Mouse (Mus musculus) liver, embryonic 11.5 days (tissue): Measurements from ENCODE around the gene Fzr1. TPM values are rescaled to one million over a fixed set of nuclear protein-coding genes. Genes with fewer than 3 reads are reported as not detected.
A peak's percentile ranks its signal among the peaks of the same experiment; 100 is the strongest.

ENCODE experiments used
- ATAC-seq: fragments of 200-750 bp; cut with Nextera tagmentation; replicated peaks from 2 replicates; pipeline ENCODE4 v1.8.0; 2017; ENCODE audit warnings: moderate number of reproducible peaks, mild to moderate bottlenecking, moderate TSS enrichment, moderate library complexity; ENCODE audit not compliant: low FRiP score
- DNase-seq: peaks from one replicate; pipeline ENCODE4 v3.0.0-alpha.2; 2017; ENCODE audit warnings: low spot score
- H3K27ac ChIP-seq: fragments of 300-500 bp; sonication (generic); 2 replicates; pipeline ENCODE4 v1.5.1; 2014; ENCODE audit warnings: mild to moderate bottlenecking, low read depth, low read length, control low read depth
- H3K27me3 ChIP-seq: fragments of 300-500 bp; sonication (generic); replicated peaks from 2 replicates; pipeline ENCODE4 v1.6.1; 2014; ENCODE audit warnings: low read length, mixed read lengths; ENCODE audit not compliant: control insufficient read depth, insufficient read depth
- H3K36me3 ChIP-seq: fragments of 300-500 bp; sonication (generic); 2 replicates; pipeline ENCODE4 v1.6.1; 2014; ENCODE audit warnings: mild to moderate bottlenecking, low read length, moderate library complexity, mixed read lengths; ENCODE audit not compliant: control insufficient read depth, insufficient read depth
- H3K4me1 ChIP-seq: fragments of 300-500 bp; sonication (generic); replicated peaks from 2 replicates; pipeline ENCODE4 v1.6.1; 2014; ENCODE audit warnings: low read length, mixed read lengths; ENCODE audit not compliant: control insufficient read depth, insufficient read depth
- H3K4me2 ChIP-seq: fragments of 300-500 bp; sonication (generic); 2 replicates; pipeline ENCODE4 v1.6.1; 2014; ENCODE audit warnings: mild to moderate bottlenecking, control low read depth, moderate library complexity
- H3K4me3 ChIP-seq: fragments of 300-500 bp; sonication (generic); 2 replicates; pipeline ENCODE4 v1.5.1; 2014; ENCODE audit warnings: low read depth, low read length, control low read depth
- H3K9ac ChIP-seq: fragments of 300-500 bp; sonication (generic); 2 replicates; pipeline ENCODE4 v1.6.1; 2014; ENCODE audit warnings: low read depth, low read length, control low read depth
- H3K9me3 ChIP-seq: fragments of 300-500 bp; sonication (generic); 2 replicates; pipeline ENCODE4 v1.6.1; 2016; ENCODE audit warnings: low read length, inconsistent platforms, mixed read lengths; ENCODE audit not compliant: control insufficient read depth
- WGBS: fragments of 180-500 bp; shearing (Covaris S2); extraction: QIAGEN DNeasy Blood & Tissue Kit; methylation state at CpG from one replicate; pipeline ENCODE4 v1.1.7; 2014; 5-methylcytosine and 5-hydroxymethylcytosine counted together
- polyA plus RNA-seq: library from polyadenylated mRNA; unstranded; fragments of >200 nt; fragmentation: Nextera tagmentation; extraction: Ambion mirVana; gene quantifications from 2 replicates; pipeline ENCODE4 v1.2.1, GENCODE M21; 2014

Fzr1 gene
- polyA plus RNA-seq, 1 experiment from 2014 or later, result 74.0 TPM

DNA sequence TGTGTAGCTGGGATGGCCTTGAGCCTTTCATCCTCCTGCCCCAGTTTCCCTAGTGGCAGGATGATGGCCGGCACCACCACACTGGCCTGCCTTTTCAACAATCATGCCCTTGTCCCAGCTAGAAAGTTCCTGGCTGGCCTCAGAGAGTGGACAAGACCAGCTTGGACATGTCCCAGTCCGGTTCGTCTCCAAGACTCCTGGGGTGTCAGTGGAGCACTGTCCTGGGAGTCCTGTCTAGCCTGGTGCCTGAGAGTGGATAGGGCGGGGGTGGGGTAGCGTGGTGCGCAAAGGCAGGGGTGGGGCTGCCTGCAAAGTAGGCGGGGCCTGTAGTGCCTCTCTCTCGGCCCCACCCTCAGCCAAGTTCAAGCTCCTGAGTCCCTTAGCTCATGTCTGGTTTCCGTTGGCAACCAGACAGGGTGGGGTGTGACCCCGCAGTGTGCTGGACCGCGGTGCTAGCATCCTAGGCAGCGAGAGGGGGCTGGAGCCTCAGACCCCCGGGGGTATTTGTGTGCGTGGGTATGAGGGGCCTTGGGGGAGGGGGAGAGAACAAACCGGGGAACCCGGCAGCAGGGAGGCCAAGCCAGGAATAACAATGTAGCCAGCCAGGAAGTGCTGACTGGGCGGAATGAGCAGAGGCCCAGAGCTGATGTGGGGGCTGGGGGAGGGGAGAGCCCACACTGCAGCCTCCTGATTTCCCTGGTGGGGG, 23.4 kb upstream of the Fzr1 start:
- peak overlapping the region; percentile 48 for H3K4me2 ChIP-seq
- no peaks in the 10 kb centered on the region for H3K9me3 ChIP-seq
- peaks cover 9% of the 10 kb centered on the region; the same call in 1 of the 2 replicates for H3K36me3 ChIP-seq
- H3K9ac ChIP-seq, result peak overlapping the region; percentile 6; the same call in 1 of the 2 replicates
- ATAC-seq (peak; percentile 79), DNase-seq (peak; percentile 76)
- H3K27ac ChIP-seq, result peak overlapping the region; percentile 60
- peaks cover 10% of the 10 kb centered on the region for H3K27me3 ChIP-seq
- H3K4me1 ChIP-seq, result peaks cover 39% of the 10 kb centered on the region
- peak overlapping the region; percentile 17; the same call in 1 of the 2 replicates for H3K4me3 ChIP-seq
- 6% methylated on average over 18 of the region's 18 CpGs for WGBS

DNA sequence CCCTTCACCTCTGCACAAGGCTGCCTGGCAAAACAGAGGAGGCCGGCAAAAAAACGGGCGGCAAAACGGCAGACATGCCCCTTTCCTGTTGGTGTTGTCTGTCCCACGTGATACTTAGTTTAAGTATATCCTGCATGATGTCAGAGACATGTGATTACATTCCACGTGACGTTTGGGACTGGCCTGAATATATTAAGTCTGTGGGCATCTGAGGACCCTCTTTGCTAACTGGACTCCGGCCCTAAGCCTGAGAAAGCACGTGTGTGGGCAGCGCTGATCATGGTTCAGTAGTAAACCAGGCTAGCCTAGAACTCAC, 22.8 kb upstream of the Fzr1 start:
- peak overlapping the region; percentile 60; the same call in 1 of the 2 replicates for H3K27ac ChIP-seq
- ATAC-seq, result no peak
- peaks cover 9% of the 10 kb centered on the region; the same call in 1 of the 2 replicates for H3K36me3 ChIP-seq
- H3K27me3 ChIP-seq, result peaks cover 5% of the 10 kb centered on the region
- H3K9me3 ChIP-seq, result no peaks in the 10 kb centered on the region
- peak overlapping the region; percentile 48; the same call in 1 of the 2 replicates for H3K4me2 ChIP-seq
- peak overlapping the region; percentile 6; the same call in 1 of the 2 replicates for H3K9ac ChIP-seq
- H3K4me1 ChIP-seq, result peaks cover 34% of the 10 kb centered on the region
- WGBS, result 33% methylated on average over 10 of the region's 10 CpGs
- no peak overlapping the region; the same call in 1 of the 2 replicates for H3K4me3 ChIP-seq
- no peak for DNase-seq

DNA sequence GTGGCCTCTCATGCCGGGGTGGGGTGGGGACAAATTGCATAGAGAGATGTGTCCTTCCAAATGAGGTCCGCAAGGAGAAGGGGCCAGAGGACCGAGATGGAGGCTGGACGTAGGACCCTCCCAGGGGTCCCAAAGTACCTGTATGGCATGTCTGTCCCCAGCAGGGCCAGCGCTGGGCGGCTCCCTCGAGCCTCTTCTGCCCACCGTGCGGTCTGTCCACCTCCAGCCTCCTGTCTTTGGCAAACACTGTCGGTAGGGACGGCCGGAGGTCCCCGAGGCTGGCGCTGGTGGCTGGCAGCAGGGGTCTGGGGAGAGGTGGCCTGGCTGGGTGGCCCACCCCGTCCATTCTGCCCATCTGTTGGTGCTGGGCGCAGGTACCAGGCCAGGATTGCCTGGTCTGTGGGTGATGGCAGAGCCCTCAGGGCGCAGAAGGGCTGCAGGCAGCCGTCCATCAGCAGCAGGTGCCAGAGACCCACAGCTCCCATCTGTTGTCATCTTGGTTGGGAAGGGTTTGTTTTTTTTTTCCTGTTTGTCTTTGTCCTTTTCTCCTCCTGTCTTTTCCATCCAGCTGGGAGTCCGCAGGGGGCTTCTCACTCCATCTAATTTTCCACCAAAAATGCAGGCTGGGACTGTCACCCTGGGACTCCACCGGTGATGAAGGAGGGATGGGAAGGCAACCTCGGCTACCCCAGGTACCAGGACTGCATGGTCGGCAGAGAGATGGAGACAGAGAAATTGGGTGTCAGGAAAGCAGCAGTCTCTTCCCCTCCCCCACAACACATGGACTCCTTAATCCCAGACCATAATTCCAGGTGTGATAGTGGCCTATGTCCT, 22.3 kb upstream of the Fzr1 start:
- DNase-seq (no peak), ATAC-seq (no peak)
- 61% methylated on average over 22 of the region's 22 CpGs for WGBS
- Histone ChIP-seq H3K4me2 (0 out of 2 replicates have a peak overlapping the region, but pooled peaks have one; percentile 4), H3K27me3 (peaks cover 3% of the 10 kb centered on the region; the same call in 1 of the 2 replicates), H3K27ac (no peak overlapping the region), H3K36me3 (peaks cover 9% of the 10 kb centered on the region; the same call in 1 of the 2 replicates), H3K4me1 (peaks cover 31% of the 10 kb centered on the region), H3K9me3 (no peaks in the 10 kb centered on the region), H3K9ac (no peak overlapping the region), H3K4me3 (no peak overlapping the region)

DNA sequence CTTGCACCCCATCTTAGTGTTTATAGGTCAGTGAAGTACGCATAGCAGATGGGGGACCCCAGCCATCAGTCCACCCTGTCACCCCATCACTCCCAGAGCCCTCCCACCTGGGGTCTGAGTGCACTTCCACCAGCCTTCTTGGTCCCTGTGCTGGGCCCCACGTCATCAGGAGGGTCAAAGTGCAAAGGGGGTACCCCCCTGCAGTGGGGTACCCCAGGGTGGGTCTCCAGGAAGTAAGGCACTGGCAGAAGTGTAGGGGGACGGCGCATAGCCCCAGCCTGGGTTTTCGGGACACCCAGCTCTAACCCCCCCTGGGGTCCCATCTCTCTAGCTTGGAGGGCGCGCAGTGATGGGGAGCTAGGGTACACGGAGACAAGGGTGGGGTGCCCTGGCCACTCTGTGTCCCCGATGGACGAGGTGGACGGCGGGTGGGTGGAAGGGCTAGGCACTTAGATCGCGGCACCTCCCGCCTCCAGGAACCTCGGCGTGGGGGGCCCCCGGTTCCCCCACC, 21.5 kb upstream of the Fzr1 start:
- H3K4me3 ChIP-seq, result no peak overlapping the region
- peaks cover 28% of the 10 kb centered on the region for H3K4me1 ChIP-seq
- H3K4me2 ChIP-seq, result no peak overlapping the region
- H3K36me3 ChIP-seq, result peaks cover 9% of the 10 kb centered on the region; the same call in 1 of the 2 replicates
- WGBS, result 78% methylated on average over 18 of the region's 18 CpGs
- H3K27me3 ChIP-seq, result peaks cover 3% of the 10 kb centered on the region; the same call in 1 of the 2 replicates
- no peak overlapping the region for H3K27ac ChIP-seq
- DNase-seq (no peak), ATAC-seq (no peak)
- no peak overlapping the region for H3K9ac ChIP-seq
- no peaks in the 10 kb centered on the region for H3K9me3 ChIP-seq

DNA sequence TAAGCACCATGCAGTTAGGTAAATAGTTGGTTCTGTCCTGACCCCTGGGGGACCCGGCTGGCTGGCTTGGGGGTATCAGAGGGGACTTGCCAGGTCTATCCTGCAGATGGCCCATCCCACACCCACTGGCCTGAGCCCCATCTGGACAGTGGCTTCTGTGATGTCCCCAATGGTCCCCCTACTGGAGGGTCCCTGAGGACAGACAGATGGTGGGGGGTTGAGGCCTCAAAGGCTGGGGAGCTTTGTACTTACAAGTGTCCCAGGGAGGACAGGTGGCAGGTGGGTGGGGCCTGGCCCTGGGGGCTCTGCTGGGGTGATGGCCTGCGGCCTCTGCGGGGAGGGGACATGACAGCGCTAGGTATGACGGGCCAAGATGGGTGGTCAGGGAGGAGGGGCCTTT, 21.0 kb upstream of the Fzr1 start:
- Histone ChIP-seq H3K27me3 (peaks cover 3% of the 10 kb centered on the region; the same call in 1 of the 2 replicates), H3K27ac (no peak overlapping the region), H3K4me2 (no peak overlapping the region), H3K9ac (no peak overlapping the region), H3K9me3 (no peaks in the 10 kb centered on the region), H3K36me3 (peaks cover 9% of the 10 kb centered on the region; the same call in 1 of the 2 replicates), H3K4me1 (peaks cover 28% of the 10 kb centered on the region), H3K4me3 (no peak overlapping the region)
- 66% methylated on average over 5 of the region's 5 CpGs for WGBS
- ATAC-seq (no peak), DNase-seq (no peak)

DNA sequence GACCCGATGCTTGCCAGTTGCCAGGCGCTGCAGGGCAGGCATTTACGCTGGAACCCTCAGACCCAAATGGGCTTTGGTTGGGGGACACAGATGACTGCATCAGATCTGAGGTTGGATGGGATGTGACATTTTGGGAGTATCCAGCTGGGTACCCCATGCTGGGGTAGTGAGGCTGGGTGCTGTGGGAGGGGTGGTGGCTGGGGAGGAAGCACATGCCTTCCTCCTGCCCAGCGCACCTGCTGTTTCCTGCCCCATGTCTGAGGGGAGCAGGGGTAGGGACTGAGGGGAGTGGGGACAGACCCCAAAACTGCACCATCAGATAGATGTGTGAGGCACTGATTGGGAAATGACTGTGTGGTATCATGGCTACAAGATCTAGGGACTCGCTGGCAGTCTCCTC, 18.4 kb upstream of the Fzr1 start:
- H3K9ac ChIP-seq, result no peak overlapping the region
- WGBS, result 79% methylated on average over 5 of the region's 5 CpGs
- H3K4me1 ChIP-seq, result peaks cover 23% of the 10 kb centered on the region
- H3K36me3 ChIP-seq, result peaks cover 9% of the 10 kb centered on the region; the same call in 1 of the 2 replicates
- ATAC-seq (no peak), DNase-seq (no peak)
- no peak overlapping the region for H3K4me2 ChIP-seq
- H3K27ac ChIP-seq, result no peak overlapping the region
- H3K9me3 ChIP-seq, result no peaks in the 10 kb centered on the region
- H3K27me3 ChIP-seq, result peaks cover 3% of the 10 kb centered on the region; the same call in 1 of the 2 replicates
- H3K4me3 ChIP-seq, result no peak overlapping the region

DNA sequence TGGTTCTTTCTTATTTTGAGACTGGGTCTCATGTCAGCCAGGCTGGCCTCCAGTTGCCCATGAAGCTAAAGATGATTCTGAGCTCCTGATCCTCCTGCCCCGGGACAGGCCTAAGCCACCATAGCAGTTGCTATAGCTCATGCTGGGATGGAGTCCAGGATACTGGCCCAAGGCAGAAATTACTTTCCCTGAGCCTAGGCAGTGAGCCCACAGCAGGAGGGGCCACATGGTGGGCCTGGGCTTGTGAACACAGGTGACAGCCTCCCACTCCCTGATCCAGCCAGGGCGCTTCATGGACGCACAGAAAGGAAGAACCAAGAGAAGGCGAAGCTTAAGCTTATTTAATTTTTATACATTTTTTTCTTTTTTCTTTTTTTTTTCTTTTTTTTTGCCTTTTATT, 17.5 kb upstream of the Fzr1 start:
- Histone ChIP-seq H3K36me3 (peaks cover 8% of the 10 kb centered on the region; the same call in 1 of the 2 replicates), H3K9me3 (no peaks in the 10 kb centered on the region), H3K4me1 (peaks cover 15% of the 10 kb centered on the region), H3K4me3 (no peak overlapping the region), H3K27me3 (peaks cover 3% of the 10 kb centered on the region; the same call in 1 of the 2 replicates), H3K4me2 (no peak overlapping the region), H3K27ac (no peak overlapping the region), H3K9ac (no peak overlapping the region)
- ATAC-seq (no peak), DNase-seq (no peak)
- WGBS, result 94% methylated on average over 4 of the region's 4 CpGs

DNA sequence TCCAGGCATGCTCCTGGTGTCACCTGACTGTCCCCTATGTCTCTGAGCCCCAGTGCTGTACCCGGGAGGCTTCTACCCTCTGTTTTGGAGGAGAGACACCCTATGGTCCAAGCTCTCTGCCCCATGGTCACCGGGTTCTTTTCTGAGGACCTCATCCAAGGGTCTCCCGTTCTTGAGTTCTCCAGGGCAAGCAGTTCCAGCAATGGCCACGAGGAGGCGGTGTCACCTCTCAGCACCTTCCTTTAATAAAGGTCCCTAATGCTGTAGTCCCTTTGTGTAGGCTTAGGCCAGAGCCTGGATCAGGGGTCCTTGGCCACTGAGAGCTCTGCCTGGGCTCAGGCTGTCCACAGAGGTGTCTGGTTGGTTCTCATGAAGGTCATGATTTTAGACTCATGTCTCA, 16.8 kb upstream of the Fzr1 start:
- ATAC-seq (no peak), DNase-seq (no peak)
- Histone ChIP-seq H3K27me3 (no peaks in the 10 kb centered on the region), H3K4me1 (peaks cover 14% of the 10 kb centered on the region), H3K9ac (no peak overlapping the region), H3K4me3 (no peak overlapping the region), H3K4me2 (no peak overlapping the region), H3K36me3 (peaks cover 6% of the 10 kb centered on the region; the same call in 1 of the 2 replicates), H3K9me3 (no peaks in the 10 kb centered on the region), H3K27ac (no peak overlapping the region)
- 13% methylated on average over 5 of the region's 5 CpGs for WGBS
